In genomic region chr5:64479315-64479714, GRCm38 (mm10) we compare ENCODE assay signal across 8 mouse cellular contexts.
DNase-seq lines count a peak whose midpoint lies in the region; ATAC-seq and TF ChIP-seq lines count a peak whose summit lies in the region.
"Had no signal": no experiment of that assay in that cellular context is flagged by ENCODE, and none has a peak within 500 bp of the region (broad histone marks: within the 10 kb centered on the region; RNA-seq: fewer than 3 reads in every experiment).

No protein-coding gene starts in this region.

- no peak overlapping the region for H3K9ac ChIP-seq in intestine, embryonic 15.5 days
- H3K9ac ChIP-seq in intestine, postnatal 0 days (ENCODE audit: low read depth, low read length), result no peak overlapping the region
- no peak overlapping the region for H3K9ac ChIP-seq in embryonic facial prominence, embryonic 15.5 days
- no peak overlapping the region for H3K9ac ChIP-seq in liver, embryonic 11.5 days (ENCODE audit: low read depth, low read length)
- H3K9ac ChIP-seq: liver, embryonic 13.5 days had no signal

- ATAC-seq in intestine, embryonic 15.5 days, result 0 out of 2 replicates have a peak, but pooled peaks have one; percentile 39
- no peak for ATAC-seq in intestine, postnatal 0 days
- no peak for ATAC-seq in embryonic facial prominence, embryonic 15.5 days (ENCODE audit: insufficient number of reproducible peaks, low FRiP score, low TSS enrichment, low read depth)
- no peak for ATAC-seq in liver, embryonic 11.5 days (replicated peaks; ENCODE audit: low FRiP score)

- no peak overlapping the region for H3K4me2 ChIP-seq in intestine, embryonic 15.5 days (replicated peaks)
- no peak overlapping the region for H3K4me2 ChIP-seq in intestine, postnatal 0 days (replicated peaks; ENCODE audit: low read depth)
- H3K4me2 ChIP-seq in embryonic facial prominence, embryonic 15.5 days (replicated peaks), result no peak overlapping the region
- no peak overlapping the region for H3K4me2 ChIP-seq in liver, embryonic 11.5 days
- H3K4me2 ChIP-seq: liver, embryonic 13.5 days had no signal

- H3K4me1 ChIP-seq in intestine, embryonic 15.5 days (replicated peaks), result no peaks in the 10 kb centered on the region
- H3K4me1 ChIP-seq in intestine, postnatal 0 days (replicated peaks; ENCODE audit: control insufficient read depth, insufficient read depth, low read length), result no peaks in the 10 kb centered on the region; the same call in 1 of the 2 replicates
- peaks cover 8% of the 10 kb centered on the region; the same call in 1 of the 2 replicates for H3K4me1 ChIP-seq in embryonic facial prominence, embryonic 15.5 days
- no peaks in the 10 kb centered on the region for H3K4me1 ChIP-seq in liver, embryonic 11.5 days (replicated peaks; ENCODE audit: control insufficient read depth, insufficient read depth, low read length)
- H3K4me1 ChIP-seq: liver, embryonic 13.5 days had no signal

- TF ChIP-seq CTCF in intestine, postnatal 0 days (IDR thresholded peaks at IDR 0.05; ENCODE audit: low read depth), result no peak

- no peak overlapping the region for H3K4me3 ChIP-seq in intestine, embryonic 15.5 days (replicated peaks)
- H3K4me3 ChIP-seq in intestine, postnatal 0 days (ENCODE audit: low read depth, low read length), result no peak overlapping the region
- no peak overlapping the region for H3K4me3 ChIP-seq in embryonic facial prominence, embryonic 15.5 days (replicated peaks)
- H3K4me3 ChIP-seq in liver, embryonic 11.5 days (ENCODE audit: low read depth, low read length), result no peak overlapping the region
- H3K4me3 ChIP-seq: liver, embryonic 13.5 days had no signal

- no peaks in the 10 kb centered on the region for H3K36me3 ChIP-seq in intestine, embryonic 15.5 days
- no peaks in the 10 kb centered on the region for H3K36me3 ChIP-seq in intestine, postnatal 0 days (ENCODE audit: control insufficient read depth, insufficient read depth)
- H3K36me3 ChIP-seq in embryonic facial prominence, embryonic 15.5 days, result no peaks in the 10 kb centered on the region
- no peaks in the 10 kb centered on the region for H3K36me3 ChIP-seq in liver, embryonic 11.5 days (ENCODE audit: control insufficient read depth, insufficient read depth, low read length)
- H3K36me3 ChIP-seq: liver, embryonic 13.5 days had no signal

- WGBS in intestine, embryonic 15.5 days, result 47% methylated on average over 8 of the region's 8 CpGs
- WGBS in intestine, postnatal 0 days, result 52% methylated on average over 8 of the region's 8 CpGs
- WGBS in embryonic facial prominence, embryonic 15.5 days, result 23% methylated on average over 8 of the region's 8 CpGs
- 77% methylated on average over 8 of the region's 8 CpGs for WGBS in liver, embryonic 11.5 days

- peak; percentile 70 for DNase-seq in NIH3T3 (ENCODE audit: low read depth)
- DNase-seq in kidney, postnatal 14 days, result peak; percentile 49
- no peak for DNase-seq in left cerebral cortex, adult 11 months (ENCODE audit: low spot score)
- DNase-seq in liver, embryonic 11.5 days (ENCODE audit: low spot score), result no peak
- DNase-seq: liver, embryonic 13.5 days had no signal

- no peaks in the 10 kb centered on the region for H3K9me3 ChIP-seq in intestine, embryonic 15.5 days
- H3K9me3 ChIP-seq in intestine, postnatal 0 days (ENCODE audit: control insufficient read depth), result no peaks in the 10 kb centered on the region
- no peaks in the 10 kb centered on the region for H3K9me3 ChIP-seq in embryonic facial prominence, embryonic 15.5 days (replicated peaks)
- no peaks in the 10 kb centered on the region for H3K9me3 ChIP-seq in liver, embryonic 11.5 days (ENCODE audit: control insufficient read depth, low read length)
- H3K9me3 ChIP-seq: liver, embryonic 13.5 days had no signal

- H3K27ac ChIP-seq in intestine, embryonic 15.5 days, result no peak overlapping the region
- H3K27ac ChIP-seq in intestine, postnatal 0 days (ENCODE audit: low read depth, low read length), result no peak overlapping the region
- 0 out of 2 replicates have a peak overlapping the region, but pooled peaks have one; percentile 28 for H3K27ac ChIP-seq in embryonic facial prominence, embryonic 15.5 days (replicated peaks)
- no peak overlapping the region for H3K27ac ChIP-seq in liver, embryonic 11.5 days (ENCODE audit: low read depth, low read length)
- H3K27ac ChIP-seq: liver, embryonic 13.5 days had no signal

- H3K27me3 ChIP-seq in intestine, embryonic 15.5 days (replicated peaks), result no peaks in the 10 kb centered on the region
- no peaks in the 10 kb centered on the region for H3K27me3 ChIP-seq in intestine, postnatal 0 days (replicated peaks; ENCODE audit: control insufficient read depth, insufficient read depth, low read length)
- H3K27me3 ChIP-seq in embryonic facial prominence, embryonic 15.5 days, result no peaks in the 10 kb centered on the region
- no peaks in the 10 kb centered on the region for H3K27me3 ChIP-seq in liver, embryonic 11.5 days (replicated peaks; ENCODE audit: control insufficient read depth, insufficient read depth, low read length)
- H3K27me3 ChIP-seq: liver, embryonic 13.5 days had no signal

Comparison
In these comparisons a context has a peak if more than half of its experiments do, and no peak if none do; other contexts are left out.
1. DNase-seq: peak in NIH3T3 (single experiment) and kidney, postnatal 14 days (single experiment); none in left cerebral cortex, adult 11 months (single experiment) and liver, embryonic 11.5 days (single experiment).